Mouse (Mus musculus): ENCODE measurements around the gene Lhx8. TPM values are rescaled to one million over a fixed set of nuclear protein-coding genes. Genes with fewer than 3 reads are reported as not detected.

Lhx8 gene
- polyA plus RNA-seq, 1 experiment: not detected

DNA sequence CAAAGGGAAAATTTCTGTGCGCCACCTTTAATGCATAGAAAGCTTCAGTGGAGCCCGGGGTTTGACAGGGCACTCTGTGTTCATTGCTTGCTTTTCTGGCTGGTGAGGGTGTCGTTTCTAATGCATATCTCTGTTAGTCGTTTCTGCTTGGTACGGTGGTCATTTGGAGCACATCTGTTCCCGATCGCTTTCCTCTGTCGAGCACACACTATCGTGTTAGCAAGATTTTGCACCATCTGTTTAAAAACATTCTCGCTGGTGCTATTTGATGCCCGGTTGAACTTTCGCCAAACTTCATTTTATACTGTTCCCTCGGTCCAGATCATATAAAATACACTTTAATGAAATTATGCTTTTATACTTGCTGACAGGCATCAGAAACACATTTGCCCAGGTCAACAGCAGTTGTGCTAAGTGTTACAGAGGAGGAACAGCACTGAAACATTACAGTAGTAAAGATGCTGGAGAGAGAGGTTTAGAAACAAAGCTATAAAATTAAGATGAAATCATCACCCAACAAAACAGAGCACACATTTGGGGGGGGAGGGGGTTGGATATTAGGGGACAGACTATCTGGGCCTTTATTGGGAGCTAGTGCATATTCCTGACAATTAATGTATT is 9.9 kb upstream of the Lhx8 start:
- 86% methylated on average over 13 of the region's 13 CpGs for WGBS
- Histone ChIP-seq H3K4me3 (ENCODE audit: extremely low read depth, insufficient read depth, insufficient read length) (no peak overlapping the region), H3K27ac (ENCODE audit: insufficient read depth, low read length) (no peak overlapping the region), H3K27me3 (ENCODE audit: control insufficient read depth, insufficient read depth, low read length) (no peaks in the 10 kb centered on the region), H3K36me3 (ENCODE audit: control insufficient read depth, insufficient read depth, low read length) (no peaks in the 10 kb centered on the region), H3K4me1 (ENCODE audit: control insufficient read depth, insufficient read depth, insufficient read length) (no peaks in the 10 kb centered on the region)
- no peak for TF ChIP-seq CTCF (IDR thresholded peaks at IDR 0.05; ENCODE audit: extremely low read depth, insufficient read depth, insufficient read length, insufficient replicate concordance)
- TF ChIP-seq POLR2A (IDR thresholded peaks at IDR 0.05; ENCODE audit: low read depth, low read length): no peak
- DNase-seq (ENCODE audit: low read depth in 1 of 2, low spot score in 2 of 2): no peak

DNA sequence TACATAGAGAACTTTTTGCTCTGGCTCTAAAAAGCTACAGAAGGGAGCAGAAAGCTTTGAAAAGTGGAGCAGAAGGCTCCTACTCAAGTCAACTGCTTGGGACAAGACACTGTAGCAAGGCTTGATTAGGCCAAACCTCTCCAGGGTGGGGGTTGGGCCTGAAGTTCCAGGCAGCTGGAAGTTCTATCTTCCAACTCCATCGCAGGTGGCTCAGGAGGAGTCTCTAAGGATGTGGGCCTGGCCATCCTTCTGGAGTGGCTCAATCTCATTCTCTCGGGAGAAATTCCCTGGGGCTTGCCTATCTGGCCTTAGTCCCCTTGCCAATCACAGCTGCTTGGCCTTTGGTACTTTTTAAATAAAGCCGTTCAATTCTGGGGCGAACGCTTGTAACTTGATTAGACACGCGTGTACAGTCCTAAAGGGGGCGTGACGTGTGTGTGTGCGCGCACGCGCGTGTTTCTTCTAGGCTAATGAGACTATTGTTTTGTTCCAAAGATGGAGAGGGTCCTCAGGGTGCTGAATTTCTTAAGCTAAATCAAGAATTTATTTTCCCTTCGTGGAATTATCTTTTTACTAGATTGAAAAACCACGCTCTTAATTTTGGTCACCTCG is 9.3 kb upstream of the Lhx8 start:
- H3K36me3 ChIP-seq (ENCODE audit: control insufficient read depth, insufficient read depth, low read length): no peaks in the 10 kb centered on the region
- WGBS: 90% methylated on average over 17 of the region's 17 CpGs
- no peak for DNase-seq (ENCODE audit: low read depth in 1 of 2, low spot score in 2 of 2)
- H3K27ac ChIP-seq (ENCODE audit: insufficient read depth, low read length): no peak overlapping the region
- H3K27me3 ChIP-seq (ENCODE audit: control insufficient read depth, insufficient read depth, low read length): no peaks in the 10 kb centered on the region
- no peaks in the 10 kb centered on the region for H3K4me1 ChIP-seq (ENCODE audit: control insufficient read depth, insufficient read depth, insufficient read length)
- no peak overlapping the region; the same call in 1 of the 2 replicates for H3K4me3 ChIP-seq (ENCODE audit: extremely low read depth, insufficient read depth, insufficient read length)
- no peak for TF ChIP-seq CTCF (IDR thresholded peaks at IDR 0.05; ENCODE audit: extremely low read depth, insufficient read depth, insufficient read length, insufficient replicate concordance)
- no peak for TF ChIP-seq POLR2A (IDR thresholded peaks at IDR 0.05; ENCODE audit: low read depth, low read length)

DNA sequence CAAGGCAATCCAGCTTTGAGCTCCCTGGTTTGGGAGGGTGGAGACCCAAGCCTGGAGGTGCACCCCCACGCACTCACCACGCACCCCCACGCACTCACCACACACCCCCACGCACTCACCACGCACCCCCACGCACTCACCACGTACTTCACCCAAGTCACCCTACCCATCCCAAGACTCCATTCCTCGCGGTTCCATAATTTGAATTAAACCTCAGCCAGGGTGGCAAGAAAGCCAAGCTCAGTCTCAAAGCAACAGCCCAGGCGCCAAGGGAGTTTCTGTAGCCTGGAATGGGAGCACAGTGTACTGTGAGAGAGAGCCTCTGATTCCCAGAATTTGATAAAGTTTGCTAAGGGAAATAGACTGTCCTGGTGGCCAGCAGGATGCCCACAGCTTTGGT is 4.3 kb upstream of the Lhx8 start:
- DNase-seq (ENCODE audit: low read depth in 1 of 2, low spot score in 2 of 2): no peak
- Histone ChIP-seq H3K27me3 (ENCODE audit: control insufficient read depth, insufficient read depth, low read length) (peaks cover 17% of the 10 kb centered on the region), H3K27ac (ENCODE audit: insufficient read depth, low read length) (no peak overlapping the region), H3K4me3 (ENCODE audit: extremely low read depth, insufficient read depth, insufficient read length) (no peak overlapping the region), H3K36me3 (ENCODE audit: control insufficient read depth, insufficient read depth, low read length) (no peaks in the 10 kb centered on the region), H3K4me1 (ENCODE audit: control insufficient read depth, insufficient read depth, insufficient read length) (no peaks in the 10 kb centered on the region)
- 7% methylated on average over 10 of the region's 10 CpGs for WGBS
- no peak for TF ChIP-seq CTCF (IDR thresholded peaks at IDR 0.05; ENCODE audit: extremely low read depth, insufficient read depth, insufficient read length, insufficient replicate concordance)

DNA sequence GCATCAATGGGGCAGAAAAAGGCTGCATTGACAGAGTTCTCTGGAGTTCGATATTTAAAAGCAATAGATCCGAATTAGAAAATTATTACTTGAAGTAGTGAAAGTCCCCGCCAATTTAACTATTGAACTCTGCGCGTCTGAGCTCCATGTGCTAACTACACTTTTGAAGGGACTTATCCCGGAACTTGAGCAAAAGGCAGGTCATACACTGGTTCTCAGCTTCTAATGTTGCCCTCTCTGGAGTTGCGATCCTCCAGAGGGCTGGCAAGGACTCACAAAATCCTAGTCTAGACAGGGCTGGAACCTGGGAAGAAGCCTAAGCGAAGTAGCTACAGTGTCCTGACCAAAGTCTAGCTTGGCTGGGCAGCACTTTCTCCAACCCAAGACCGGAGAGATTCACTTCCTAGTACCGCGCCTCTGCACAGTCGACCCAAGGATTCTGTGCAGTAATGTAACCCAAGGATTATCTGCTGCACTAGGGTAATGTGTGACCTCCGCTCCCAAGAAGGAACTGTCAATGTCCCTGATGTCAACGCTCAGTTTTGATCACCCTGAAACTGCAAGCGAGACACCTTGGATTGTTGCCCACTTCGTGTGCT is 3.0 kb upstream of the Lhx8 start:
- Histone ChIP-seq H3K4me3 (ENCODE audit: extremely low read depth, insufficient read depth, insufficient read length) (no peak overlapping the region), H3K27ac (ENCODE audit: insufficient read depth, low read length) (no peak overlapping the region), H3K27me3 (ENCODE audit: control insufficient read depth, insufficient read depth, low read length) (peaks cover 24% of the 10 kb centered on the region), H3K4me1 (ENCODE audit: control insufficient read depth, insufficient read depth, insufficient read length) (no peaks in the 10 kb centered on the region), H3K36me3 (ENCODE audit: control insufficient read depth, insufficient read depth, low read length) (no peaks in the 10 kb centered on the region)
- WGBS: 6% methylated on average over 16 of the region's 16 CpGs
- TF ChIP-seq POLR2A (IDR thresholded peaks at IDR 0.05; ENCODE audit: low read depth, low read length) (no peak), CTCF (IDR thresholded peaks at IDR 0.05; ENCODE audit: extremely low read depth, insufficient read depth, insufficient read length, insufficient replicate concordance) (no peak)
- no peak for DNase-seq (ENCODE audit: low read depth in 1 of 2, low spot score in 2 of 2)

DNA sequence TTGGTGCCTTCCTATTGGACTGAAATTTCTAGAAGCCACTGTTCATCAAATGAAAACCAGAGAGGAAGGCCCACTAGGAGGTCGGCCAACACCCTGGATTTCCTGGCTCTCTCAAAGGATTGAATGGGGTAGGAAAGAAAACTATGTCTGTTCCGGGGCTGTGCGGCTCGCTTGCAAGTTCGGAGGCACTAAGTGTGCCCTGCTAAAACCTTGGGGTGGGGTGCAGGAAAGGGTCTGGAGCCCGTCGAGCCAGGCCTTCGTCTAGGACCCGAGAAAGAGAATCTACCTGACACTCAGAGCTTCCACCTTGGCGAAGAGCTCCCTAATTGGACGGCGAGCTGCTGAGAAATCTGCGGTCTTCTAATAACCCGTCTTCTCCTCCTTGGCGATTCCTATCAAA is 2.5 kb upstream of the Lhx8 start:
- H3K27ac ChIP-seq (ENCODE audit: insufficient read depth, low read length): no peak overlapping the region
- H3K27me3 ChIP-seq (ENCODE audit: control insufficient read depth, insufficient read depth, low read length): peaks cover 29% of the 10 kb centered on the region
- no peak overlapping the region for H3K4me3 ChIP-seq (ENCODE audit: extremely low read depth, insufficient read depth, insufficient read length)
- no peak for DNase-seq (ENCODE audit: low read depth in 1 of 2, low spot score in 2 of 2)
- H3K4me1 ChIP-seq (ENCODE audit: control insufficient read depth, insufficient read depth, insufficient read length): peaks cover 2% of the 10 kb centered on the region; the same call in 1 of the 2 replicates
- no peak for TF ChIP-seq POLR2A (IDR thresholded peaks at IDR 0.05; ENCODE audit: low read depth, low read length)
- WGBS: 7% methylated on average over 15 of the region's 15 CpGs
- no peaks in the 10 kb centered on the region for H3K36me3 ChIP-seq (ENCODE audit: control insufficient read depth, insufficient read depth, low read length)

DNA sequence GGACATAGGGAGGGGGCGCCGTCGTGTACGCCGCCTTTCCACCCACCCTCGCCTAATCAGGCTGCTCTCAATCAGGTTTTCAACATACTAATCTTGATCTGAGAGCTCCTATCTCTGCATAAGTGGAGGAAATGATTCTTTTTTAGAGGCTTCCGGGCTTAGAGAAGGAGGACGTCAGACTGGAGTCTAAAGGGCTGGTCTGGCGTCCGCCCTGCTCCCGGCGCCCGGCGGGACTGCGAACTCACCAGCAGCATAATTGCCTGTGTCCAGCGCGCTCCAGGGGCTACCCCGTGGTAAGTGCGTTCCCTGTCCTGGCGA is 1.7 kb upstream of the Lhx8 start:
- WGBS: 1% methylated on average over 20 of the region's 20 CpGs
- Histone ChIP-seq H3K27me3 (ENCODE audit: control insufficient read depth, insufficient read depth, low read length) (peaks cover 32% of the 10 kb centered on the region), H3K27ac (ENCODE audit: insufficient read depth, low read length) (no peak overlapping the region), H3K4me1 (ENCODE audit: control insufficient read depth, insufficient read depth, insufficient read length) (peaks cover 2% of the 10 kb centered on the region; the same call in 1 of the 2 replicates), H3K36me3 (ENCODE audit: control insufficient read depth, insufficient read depth, low read length) (no peaks in the 10 kb centered on the region), H3K4me3 (ENCODE audit: extremely low read depth, insufficient read depth, insufficient read length) (no peak overlapping the region)
- no peak for DNase-seq (ENCODE audit: low read depth in 1 of 2, low spot score in 2 of 2)
- TF ChIP-seq CTCF (IDR thresholded peaks at IDR 0.05; ENCODE audit: extremely low read depth, insufficient read depth, insufficient read length, insufficient replicate concordance): no peak
- TF ChIP-seq POLR2A (IDR thresholded peaks at IDR 0.05; ENCODE audit: low read depth, low read length): no peak
